Mouse (Mus musculus) cerebellum, adult 11-12 months (tissue): ENCODE measurements around the gene Cpt1c.

Experiments
- DNase-seq: peaks from one replicate; pipeline ENCODE4 v3.0.0; 2022

Cpt1c gene

DNA sequence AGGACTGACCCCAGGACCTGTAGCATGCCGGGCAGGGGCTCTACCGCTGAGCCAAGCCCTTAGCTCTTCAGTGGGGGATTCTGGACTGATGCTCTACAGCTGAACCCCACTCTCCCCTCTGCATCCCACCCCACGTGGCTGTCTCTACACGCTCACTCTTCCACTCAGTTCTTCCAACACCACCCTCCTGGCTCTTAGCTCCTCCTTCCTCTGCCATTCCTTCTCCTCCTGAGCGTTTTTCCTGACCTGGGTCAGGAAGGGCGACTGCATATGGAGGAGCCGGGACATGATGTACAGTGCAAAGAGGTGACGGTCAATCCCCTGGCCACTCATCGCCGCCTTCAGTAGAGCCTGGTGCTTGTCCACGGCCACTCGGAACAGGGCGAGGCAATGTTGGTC is 14.1 kb downstream of the Cpt1c start:
- no peak for DNase-seq

DNA sequence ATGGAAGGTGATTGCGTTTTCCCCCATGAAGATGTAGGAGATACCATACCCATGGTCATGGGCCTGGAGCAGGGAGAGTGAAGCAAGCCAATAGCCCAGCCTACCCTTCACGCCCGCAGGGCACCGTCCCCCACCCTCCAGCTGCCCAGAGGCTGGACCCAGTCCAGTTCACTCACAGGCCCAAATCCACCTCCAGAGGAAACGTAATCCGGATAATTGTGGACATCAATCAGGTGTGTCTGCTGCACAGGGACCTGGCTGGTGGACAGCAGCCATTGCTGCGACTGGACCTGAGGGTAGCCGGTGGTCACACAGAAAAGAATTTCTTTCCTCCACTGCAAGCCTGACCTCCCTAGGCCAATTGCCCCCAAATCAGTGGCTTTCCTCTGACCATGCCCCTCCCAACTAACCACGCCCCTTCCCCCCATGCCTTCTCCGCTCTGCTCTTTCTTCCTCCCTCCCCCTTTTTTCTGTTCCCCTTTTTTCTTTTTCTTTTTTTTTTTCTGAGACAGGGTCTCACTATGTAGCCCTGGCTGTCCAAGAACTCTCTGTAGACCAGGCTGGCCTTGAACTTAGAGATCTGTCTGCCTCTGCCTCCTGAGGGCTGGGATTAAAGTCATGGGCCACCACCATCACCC is 14.7 kb downstream of the Cpt1c start:
- DNase-seq = peak; percentile 17

DNA sequence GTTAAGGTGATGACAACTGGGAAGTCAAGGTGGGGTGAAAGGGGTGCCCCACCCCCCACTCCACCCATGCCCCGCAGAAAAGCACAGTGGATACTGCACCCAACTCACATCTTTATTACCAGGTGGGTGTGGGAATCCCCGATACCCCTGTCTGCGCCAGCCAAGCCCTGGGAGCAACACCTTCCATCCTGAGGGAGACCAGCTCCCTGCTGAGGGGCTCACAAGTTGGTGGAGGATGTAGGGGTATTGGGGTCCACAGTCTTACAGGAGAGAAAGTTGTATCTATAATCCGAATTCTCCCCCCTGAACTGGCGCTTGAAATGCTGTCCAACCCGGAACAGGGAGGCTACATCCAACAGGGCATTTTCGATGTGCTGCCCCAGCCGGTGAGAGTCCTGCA is 15.4 kb downstream of the Cpt1c start:
- peak; percentile 17 for DNase-seq

DNA sequence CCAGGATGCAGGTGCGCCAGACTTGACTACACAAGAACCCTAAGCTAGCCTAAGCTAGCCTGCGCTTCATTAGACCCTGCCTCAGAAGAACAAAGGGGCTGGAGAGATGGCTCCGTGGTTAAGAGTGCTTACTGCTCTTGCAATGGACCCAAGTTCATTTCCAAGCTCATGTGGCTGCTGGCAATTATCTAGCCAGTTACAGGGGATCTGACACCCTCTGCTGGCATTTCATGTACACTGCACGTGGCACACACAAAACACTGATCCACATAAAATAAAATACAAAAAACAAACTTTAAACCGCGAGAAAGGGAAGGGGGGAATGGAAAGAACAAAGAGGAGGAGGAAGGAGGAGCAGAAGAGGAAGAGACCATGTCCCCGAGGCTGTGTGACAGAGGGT is 16.4 kb downstream of the Cpt1c start:
- no peak for DNase-seq

DNA sequence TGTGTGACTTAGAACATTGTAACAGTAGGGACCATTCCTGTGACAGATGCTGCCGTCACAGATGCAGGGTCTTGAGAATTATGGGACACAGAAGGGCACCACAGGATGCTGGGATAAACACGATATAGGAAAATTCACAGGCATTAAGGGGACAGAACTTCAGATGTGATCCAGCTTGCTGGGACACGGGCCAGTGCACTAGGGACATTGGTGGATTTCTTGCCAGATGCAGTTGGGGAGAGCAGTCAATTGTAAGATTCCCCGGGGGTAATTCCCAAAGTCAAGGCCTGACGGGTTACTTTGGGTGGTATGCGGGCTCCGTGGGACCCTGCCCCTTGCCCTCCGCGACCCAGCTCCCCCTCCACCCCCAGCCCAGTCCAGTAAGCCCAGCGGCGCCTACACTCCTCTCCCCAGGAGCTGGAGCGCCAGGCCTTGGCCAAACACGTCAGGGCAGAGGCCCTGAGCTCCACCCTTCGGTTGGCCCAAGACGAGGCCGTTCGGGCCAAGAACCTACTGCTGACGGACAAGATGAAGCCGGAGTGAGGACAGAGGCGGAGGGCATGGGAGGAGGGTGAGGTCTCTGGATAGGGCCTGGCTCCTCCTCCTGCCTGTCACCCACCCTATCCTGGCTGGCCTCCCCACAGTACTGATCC is 17.3 kb downstream of the Cpt1c start:
- no peak for DNase-seq

DNA sequence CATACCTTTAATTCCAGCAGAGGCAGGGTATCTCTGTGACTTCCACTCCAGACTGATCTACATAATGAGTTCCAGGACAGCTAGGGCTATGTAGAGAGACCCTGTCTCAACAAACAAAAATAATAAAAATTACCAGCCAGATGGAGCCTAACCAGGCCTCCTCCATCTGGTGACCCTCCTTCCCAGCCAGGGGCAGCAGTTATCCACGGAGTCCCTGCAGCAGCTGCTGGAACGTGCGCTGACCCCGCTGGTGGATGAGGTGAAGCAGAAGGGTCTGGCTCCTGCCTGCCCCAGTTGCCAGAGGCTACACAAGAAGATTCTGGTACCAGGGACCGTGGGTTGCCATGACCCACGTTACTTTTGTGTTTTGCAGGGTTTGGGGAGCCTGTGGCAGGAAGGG is 18.4 kb downstream of the Cpt1c start:
- no peak for DNase-seq

DNA sequence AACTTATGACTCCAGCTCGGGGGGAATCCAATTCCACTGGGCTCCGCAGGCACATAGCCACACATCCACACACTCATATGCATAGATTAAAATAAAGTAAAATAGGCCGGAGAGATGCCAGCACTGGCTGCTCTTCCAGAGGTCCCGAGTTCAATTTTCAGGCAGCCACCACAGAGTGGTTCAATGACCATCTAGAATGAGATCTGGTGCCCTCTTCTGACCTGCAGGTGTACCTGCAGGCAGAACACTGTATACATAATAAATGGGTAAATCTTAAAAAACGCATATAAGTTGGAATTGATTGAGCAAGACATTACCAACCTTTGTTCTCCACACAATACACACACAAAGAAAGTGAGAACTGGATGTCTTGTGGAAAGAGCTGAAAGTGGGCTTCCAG is 19.0 kb downstream of the Cpt1c start:
- no peak for DNase-seq

DNA sequence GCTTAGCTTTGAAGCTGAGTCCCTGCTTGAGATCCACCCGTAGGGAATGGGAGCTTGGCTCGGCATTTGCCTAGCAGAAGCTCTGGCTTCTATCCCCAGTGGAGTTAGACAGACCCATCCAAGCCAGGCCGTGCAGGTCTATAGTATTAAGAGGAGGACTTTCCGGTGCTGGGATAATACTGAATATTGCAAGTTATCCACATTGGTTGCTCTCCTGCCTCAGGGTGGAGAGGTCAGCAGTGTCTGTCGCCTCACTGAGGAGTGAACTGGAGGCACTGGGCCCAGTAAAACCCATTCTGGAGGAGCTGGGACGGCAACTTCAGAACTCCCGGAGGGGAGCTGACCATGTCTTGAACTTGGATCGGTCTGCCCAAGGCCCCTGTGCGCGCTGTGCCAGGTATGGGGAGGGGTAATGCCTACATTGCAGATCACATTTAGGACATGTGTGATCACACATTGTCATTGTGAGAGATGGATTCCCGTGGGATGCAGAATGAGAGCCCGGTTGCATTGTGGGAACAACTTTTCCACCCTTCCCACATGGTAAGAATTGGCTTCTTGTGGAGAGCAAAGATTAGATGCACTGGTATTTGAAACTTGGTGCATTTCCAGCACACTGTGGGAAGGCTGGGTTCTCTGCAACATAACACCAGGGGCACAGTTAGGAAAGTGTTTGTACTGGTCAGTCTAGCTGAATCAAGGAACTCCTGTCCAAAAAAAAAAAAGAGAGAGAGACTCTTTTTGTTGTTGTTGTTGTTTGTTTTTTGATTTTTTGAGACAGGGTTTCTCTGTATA is 20.4 kb downstream of the Cpt1c start:
- no peak for DNase-seq

DNA sequence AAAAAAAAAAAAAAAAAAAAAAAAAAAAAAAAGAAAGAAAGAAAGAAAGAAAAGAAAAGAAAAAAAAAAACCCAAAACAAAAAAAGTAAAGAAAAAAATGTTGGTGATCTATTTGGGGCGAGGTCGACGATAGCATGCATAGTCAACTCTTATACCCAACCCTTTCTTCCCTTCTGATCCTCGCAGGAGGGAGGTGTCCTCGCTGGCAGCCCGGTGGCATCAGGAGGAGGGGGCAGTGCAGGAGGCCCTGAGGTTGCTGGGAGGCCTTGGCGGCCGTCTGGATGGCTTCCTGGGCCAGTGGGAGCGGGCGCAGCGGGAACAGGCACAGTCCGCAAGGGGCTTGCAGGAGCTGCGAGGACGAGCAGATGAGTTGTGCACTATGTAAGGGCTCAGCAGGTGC is 21.1 kb downstream of the Cpt1c start:
- no peak for DNase-seq

DNA sequence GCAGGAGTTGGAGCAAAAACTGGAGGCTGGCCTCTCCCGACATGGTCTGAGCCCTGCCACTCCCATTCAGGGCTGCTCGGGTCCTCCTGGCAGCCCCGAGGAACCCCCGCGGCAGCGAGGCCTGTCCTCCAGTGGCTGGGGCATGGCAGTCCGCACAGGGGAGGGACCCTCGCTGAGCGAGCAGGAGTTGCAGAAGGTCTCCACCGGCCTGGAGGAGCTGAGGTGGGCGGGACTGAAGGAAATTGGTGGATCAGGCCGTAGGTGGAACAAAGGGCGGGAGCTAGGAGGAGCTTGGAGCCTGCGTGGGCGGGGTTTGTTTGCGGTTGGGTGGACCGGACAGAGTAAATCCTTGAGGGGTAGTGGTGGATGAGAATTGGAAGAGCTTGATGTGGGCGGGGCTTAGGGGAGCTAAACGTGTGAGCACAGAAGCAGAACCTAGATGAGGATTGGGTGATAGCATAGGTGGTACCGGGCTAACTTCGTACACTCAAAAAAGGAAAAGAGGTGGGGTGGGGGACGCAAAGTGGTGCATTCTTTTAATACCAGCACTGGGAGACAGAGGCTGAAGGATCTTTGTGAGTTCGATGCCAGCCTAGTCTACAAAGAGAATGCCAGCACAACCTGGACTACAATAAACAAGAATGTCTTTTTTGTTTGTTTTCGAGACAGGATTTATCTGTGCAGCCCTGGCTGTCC is 21.9 kb downstream of the Cpt1c start:
- DNase-seq = peak; percentile 86

DNA sequence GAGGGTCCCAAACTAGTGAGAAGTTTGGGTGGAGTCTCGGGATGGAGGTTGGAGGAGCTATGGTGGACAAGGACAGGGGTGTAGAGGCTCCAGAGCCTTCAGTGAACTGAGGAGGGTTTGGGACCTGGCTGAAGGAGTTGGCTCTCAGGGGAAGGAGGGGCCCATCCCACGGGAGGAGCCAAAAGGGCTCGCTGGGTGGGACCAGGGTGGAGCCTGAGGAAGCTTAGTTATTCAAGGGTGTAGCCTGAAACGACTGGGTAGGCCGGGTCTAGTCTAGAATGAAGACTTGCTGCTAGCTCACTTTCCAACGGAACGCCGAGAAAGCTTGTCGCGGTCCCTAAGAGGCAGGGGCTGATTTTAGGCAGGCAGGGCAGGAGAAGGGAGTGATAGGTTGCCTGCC is 22.7 kb downstream of the Cpt1c start:
- DNase-seq = no peak

DNA sequence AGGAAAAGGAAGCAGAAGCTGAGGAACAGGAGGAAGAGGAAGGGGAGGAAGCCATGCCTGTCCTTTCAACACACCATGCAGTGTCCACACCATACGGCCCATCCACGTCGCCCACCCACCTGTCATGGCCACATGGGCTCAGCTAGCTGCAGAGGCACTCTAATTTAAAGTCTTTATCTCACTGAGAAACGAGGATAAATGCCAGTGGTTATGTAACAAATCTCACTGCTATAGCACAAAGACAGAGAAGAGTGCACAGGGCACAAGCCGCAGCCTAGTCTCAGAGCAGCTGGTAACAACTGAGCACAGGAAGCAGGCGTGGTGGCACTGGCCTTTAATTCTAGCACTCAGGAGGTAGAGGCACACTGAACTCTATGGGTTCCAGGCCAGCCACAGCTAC is 24.7 kb downstream of the Cpt1c start:
- DNase-seq = no peak

DNA sequence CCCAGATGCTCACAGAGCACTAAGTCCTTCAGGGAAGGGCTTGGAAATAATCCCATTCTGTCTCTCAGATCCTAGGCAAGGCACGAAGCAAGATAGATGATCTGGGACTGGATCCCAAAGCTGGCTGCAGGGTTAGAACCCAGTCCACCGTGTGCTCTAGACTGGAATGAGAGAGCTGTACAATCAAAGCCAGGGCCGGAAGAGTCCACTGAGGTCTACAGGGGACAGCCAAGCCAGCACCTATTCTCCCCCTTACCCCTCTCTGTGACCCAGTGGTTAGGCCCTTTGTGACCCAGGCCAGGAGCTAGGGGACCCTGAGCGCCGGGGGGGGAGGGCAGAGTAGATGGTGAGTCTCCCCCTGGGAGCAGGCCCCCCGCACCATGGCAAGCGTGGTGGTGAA is 31.7 kb downstream of the Cpt1c start, which contains the start of gene Tsks:
TSS of gene Tsks (plus strand) at position 301 of the 400 bp plus-strand sequence.
- no peak for DNase-seq

DNA sequence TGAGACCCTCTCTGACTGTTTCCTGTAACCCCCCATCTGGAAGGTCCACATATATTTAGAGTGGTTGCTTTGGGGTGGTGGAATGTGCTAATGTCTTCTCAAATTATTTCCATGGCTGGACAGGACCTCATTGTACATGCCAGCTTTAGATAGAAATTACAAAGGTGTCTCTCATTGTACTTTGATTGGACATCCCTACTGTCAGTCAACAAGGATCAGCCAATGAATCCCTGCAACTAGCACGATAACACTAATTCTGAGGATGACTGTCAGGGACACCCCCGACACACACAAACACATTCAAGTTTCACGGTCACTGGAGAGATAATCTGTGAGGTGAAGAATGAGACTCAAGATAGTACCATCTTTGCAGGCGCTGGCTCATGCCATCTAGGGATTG is 36.0 kb downstream of the Cpt1c start:
- DNase-seq = no peak

DNA sequence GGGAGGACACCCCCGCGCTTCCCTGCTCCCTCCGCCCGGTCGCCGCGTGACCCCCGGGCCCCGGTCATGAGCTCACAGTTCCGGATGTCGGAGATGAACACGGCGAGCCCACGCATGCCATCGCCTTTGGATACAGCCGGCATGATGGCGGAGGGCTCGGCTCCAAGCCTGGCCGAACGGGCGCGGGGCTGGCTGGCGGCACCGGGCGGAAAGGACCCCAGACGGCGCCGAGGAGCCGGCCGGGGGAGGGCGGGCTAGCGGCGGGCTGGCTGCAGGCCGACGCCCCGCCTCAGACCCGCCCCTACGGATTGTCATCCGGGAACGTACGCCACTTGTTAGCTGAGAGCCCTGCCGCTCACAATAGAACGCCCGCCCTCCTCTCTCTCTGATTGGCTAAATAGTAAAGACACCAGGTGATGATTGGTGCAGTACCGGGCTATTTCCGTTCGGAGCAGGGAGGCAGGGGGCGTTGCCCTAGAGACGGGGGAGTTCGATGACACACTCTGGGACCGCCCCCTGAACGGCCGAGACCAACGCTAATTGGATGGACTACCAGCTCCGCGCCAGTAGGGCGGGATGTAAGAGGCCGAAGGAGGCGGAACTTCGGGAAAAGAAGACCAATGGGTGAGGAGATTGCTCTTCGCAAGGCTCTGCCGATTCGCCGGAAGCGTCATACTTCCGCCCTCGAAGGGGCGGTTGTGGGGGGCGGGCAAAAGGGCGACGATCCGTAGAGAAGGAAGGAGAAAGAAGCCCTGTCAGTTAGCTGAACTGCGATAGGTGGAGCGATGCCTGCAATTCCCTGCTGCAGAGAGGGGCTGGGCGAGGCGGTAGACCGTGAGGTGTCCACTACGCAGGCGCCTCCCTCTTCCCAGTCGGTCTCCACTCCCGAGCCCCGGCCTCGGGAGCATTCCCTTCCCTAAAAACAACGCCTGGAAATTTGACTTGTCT is 45.2 kb downstream of the Cpt1c start, which contains the start of gene Ap2a1:
TSS of gene Ap2a1 (minus strand) at position 293 of the 948 bp plus-strand sequence.
- DNase-seq = peak; percentile 100

DNA sequence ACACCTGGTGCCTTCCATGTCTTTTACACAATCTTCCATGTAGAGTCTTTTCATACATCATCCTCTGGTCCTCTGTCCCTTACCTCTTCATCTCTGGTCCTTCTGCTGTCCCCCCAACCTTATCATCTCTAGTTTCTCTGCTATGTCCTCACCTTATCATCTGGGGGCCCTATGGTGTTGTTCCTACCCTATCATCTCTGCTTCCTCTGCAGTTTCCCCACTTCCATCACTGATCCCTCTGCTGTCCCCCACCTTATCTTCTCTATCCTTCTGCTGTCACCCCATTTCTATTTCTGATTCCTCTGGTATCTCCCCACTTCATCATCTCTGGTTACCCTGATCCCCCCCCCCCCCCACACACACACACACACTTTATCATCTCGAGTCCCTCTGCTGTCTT is 46.1 kb downstream of the Cpt1c start:
- no peak for DNase-seq

DNA sequence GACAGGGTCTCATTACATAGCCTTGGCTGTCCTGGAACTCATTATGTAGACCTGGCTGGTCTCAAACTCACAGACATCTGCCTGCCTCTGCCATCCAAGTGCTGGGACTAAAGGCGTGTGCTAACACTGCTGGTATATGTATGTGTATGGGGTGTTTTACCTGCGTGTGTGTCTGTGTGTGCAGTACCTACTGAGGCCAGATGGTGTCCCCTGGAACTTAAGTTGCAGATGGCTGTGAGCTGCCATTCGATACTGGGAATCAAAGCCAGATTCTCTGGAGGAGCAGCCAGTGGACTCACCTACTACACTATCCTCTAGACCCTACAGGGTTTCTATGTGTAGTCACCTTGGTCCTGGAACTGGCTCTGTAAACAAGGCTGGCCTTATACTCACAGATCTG is 49.2 kb downstream of the Cpt1c start:
- DNase-seq = no peak

DNA sequence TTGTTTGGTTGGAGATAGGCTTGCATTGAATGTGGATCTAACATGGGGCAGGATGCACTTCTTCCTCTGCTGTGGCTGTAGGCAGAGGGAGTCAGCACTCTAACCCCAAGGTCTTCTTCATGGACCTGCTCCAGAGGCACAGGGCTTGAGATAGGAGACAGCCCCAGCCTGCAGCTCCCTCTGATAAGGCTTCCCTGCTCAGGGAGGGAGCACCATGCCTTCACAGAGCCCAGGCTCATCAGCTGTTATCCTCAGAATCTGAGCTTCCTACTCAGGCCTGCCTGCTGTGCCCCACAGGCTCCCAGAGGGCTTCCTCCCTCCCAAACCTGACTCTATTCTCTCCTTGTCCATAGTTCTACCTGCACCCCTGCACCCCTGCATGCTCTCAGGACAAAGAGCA is 52.1 kb downstream of the Cpt1c start:
- DNase-seq = no peak

DNA sequence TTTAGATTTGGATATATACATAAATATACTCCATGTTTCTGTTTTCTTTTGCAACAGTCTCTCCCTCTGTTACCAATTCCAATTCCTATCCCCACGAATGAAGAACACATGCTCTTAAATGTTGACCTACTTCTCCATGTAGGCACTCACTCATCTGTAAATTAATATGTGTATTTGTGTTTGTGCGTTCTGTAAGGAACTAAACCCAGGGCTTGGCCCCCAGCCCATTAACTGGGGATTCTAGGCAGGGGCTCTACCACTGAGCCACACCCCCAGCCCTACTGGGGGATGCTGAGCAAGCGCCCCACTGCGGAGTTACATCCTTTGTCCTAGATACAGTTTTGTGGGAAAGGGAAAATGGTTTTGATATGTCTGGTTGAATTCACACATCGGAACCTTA is 55.5 kb downstream of the Cpt1c start:
- DNase-seq = no peak

DNA sequence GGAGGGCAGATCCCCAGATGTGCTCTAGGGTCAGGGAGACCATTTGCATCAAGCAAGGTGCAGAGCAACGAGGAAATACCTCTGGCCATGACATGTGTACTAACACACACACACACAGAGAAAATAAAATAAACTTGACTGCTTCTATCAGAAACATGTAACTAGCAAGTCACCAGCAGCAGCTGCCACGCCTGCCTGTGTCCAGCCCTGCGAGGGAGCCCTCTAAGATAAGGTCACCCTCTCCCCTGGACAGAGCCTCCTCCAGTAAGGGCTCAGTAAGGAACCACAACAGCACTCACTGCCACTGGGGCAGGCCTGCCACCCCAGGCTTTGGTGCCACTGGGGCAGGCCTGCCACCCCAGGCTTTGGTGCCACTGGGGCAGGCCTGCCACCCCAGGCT is 56.4 kb downstream of the Cpt1c start:
- no peak for DNase-seq

DNA sequence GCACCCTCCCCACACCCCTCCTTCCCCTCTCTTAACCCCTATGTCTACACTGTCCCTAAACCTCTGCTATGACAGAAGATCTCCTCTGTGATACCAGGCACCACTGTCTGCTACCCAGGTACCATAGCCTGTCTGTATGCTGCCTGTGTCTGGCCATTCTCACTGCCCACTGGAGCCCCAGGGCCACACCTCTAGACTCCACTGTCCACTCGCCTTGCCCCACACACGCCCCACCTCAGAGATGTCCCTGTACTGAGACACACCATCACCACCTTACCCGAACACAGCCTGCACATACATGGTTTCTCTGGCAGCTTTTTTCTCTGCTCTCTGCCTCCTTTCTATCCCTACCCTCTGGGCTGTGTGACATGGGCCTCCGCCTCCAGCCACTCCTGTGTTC is 57.8 kb downstream of the Cpt1c start:
- no peak for DNase-seq

DNA sequence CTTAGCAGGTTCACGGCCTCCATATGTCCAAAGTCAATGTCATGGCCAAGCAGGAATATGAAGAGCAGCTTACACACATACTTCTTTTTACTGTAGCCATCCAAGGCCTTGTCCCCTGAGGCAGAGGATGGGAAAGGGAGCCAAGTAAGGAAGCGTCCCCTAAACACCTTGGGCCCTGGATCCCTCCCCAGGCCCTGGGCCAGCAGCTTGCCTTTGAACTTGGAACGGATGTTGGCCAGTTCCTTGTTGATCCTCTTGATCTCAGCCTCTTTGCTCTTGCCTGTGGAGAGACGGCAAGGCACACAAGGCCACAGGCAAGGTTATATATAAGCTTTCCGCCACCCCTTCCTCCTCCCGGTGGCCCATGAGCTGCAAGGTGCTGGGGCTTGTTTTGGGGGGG is 58.5 kb downstream of the Cpt1c start:
- DNase-seq = no peak
